Mouse (Mus musculus): ENCODE data around the gene Cd59b.

DNA sequence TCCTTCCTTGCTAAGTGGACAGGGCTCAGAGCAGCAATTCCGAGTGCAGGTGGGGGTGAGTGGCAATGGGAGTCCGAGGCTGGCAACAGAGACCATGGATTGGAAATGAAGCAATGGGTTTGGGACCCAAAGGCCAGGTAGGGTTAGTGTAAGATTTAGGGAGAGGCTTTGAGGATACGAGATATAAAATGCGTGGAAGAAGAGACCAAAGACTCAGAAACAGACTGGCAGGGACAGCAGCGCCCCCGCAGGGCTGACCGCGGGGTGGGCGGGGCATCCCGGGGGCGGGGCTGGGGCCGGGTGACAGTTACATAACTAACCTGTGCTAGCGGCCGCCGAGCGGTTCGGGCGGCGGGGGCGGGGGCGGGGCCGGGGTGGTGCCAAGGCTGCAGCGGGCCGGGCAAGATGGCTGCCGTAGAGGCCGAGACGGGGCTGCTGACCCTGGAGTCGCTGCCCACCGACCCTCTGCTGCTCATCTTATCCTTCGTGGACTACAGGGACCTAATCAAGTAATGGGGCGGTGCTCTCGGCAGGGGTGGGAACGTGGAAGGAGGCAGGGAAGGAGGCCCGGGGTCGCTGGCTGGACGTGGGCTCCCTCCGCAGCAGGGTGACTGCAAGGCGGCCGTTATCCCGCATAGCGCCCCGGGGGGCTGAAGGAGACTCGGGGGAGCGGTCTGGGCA lies 42.1 kb upstream of the Cd59b start, which contains the start of gene Fbxo3:
- no peak for TF ChIP-seq CTCF (IDR thresholded peaks at IDR 0.05; ENCODE audit: low read depth, low read length)
- TF ChIP-seq POLR2A (IDR thresholded peaks at IDR 0.05; ENCODE audit: insufficient read depth, low read length) = peak; percentile 79
